Mouse (Mus musculus) heart, adult 9 months (tissue): ENCODE data around the gene Atp8b5.

ENCODE experiments used
- DNase-seq, 2 experiments: peaks; one replicate each; pipeline ENCODE4 v3.0.0; 2022; ENCODE audit warnings: low spot score in 2 of 2

Gene Atp8b5

DNA sequence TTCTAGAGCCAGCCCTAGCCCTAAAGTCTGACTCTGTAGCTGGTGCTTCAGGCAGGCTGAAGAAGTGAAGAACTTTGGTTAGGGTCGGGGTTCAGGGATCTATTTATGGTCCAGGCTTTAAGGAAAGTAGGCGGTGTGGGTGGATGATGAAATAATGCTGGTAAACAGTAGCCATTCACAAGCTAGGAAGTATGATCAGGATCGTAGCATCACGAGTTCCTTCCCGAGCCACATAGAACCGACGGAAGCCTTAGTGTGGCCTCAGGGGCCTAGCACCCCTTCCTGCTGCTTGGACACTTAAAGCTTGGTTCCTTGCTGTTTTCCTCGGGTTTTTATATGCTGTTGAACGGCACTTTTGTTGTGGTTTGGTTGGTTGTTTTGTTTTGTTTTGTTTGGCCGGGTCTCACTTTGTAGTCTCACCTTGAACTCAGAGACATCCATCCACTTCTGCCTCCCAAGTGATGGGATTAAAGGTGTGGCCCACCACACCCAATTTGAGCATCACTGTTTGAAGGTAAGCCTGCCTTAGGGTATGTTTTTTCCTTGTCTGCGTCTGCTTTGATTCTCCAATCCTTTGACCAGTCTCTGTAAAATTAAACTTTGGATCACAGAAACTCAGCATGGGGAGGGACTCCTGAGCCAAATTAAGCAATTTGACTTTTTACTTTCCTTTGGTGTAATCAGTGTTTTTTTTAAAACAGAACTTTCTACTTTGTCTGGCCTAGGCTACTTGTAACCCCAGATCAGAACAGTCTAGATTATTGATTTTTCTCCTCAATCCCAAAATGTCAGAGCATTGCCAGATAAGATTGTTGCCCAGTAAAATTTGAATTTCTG is 116.5 kb downstream of the Atp8b5 start:
- DNase-seq, result peak; percentile 59

DNA sequence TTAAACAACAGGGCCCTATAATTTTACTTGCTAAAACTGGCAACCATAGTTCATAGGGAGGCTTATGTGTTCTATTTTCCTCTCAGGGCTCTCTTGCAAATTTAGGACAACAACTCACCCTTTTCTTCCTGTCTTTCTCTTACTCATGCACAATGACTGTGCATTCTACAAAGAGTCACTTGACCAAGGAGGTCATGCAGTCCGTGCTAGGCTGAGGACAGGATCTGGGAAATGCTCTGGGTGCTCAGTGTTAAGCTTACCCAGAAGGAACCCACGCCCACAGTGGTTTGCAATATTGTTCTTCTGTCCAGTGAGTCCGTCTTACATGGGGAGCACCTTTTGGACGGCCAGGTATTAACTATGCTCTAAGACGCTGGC is 117.1 kb downstream of the Atp8b5 start:
- peak in 1 of 2 experiments; percentile 55 for DNase-seq

DNA sequence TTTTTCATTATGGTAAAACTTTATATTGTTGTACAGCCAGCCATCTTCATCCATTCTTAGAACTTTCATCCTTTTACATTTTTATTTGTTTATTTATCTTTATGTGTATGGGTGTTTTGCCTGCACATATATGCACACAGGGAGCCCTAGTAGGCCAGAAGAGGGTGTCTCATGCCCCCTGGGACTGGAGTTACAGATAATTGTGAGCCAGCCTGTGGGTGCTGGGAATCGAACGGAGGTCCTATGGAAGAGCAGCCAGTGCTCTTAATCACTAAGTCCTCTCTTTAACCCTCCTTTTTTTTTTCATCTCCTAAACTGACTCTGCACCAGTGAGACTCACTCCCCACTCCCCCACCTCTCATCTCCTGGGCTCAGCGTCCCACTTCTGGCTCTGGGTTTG is 117.6 kb downstream of the Atp8b5 start:
- no peak for DNase-seq

DNA sequence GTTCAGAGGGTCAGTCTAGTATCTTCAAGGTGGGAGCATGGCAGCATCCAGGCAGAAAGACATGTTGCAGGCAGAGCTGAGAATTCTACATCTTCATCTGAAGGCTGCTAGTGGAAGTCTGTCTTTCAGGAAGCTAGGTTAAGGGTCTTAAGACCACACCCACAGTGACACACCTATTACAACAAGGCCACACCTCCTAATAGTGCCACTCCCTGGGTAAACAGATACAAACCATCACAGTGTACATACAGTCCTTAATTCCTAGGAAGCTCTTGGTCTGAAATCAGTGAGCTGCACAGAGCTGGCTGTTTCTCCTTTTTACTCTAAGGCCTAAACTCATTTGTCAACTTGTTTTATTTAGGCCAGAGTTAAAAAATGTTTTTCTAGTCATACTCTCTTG is 120.0 kb downstream of the Atp8b5 start:
- DNase-seq, result no peak

DNA sequence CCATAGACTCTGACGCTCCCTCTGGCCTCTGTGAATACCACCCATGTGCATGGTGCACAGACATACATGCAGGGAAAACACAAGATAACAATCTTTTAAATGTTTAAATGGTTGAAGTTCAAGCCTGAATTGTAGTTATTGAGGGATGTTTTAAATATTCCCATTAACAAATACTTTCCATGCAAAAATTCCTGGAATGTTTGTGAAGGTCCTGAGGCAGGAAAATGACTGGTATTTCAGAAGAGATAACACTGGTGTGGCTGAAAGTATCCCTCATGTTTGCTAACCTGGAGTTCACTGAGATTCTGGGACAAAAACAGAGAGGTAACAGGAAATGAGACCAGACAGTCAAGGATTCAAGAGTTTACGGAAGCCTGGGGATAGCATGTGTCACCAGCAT is 122.4 kb downstream of the Atp8b5 start:
- no peak for DNase-seq

DNA sequence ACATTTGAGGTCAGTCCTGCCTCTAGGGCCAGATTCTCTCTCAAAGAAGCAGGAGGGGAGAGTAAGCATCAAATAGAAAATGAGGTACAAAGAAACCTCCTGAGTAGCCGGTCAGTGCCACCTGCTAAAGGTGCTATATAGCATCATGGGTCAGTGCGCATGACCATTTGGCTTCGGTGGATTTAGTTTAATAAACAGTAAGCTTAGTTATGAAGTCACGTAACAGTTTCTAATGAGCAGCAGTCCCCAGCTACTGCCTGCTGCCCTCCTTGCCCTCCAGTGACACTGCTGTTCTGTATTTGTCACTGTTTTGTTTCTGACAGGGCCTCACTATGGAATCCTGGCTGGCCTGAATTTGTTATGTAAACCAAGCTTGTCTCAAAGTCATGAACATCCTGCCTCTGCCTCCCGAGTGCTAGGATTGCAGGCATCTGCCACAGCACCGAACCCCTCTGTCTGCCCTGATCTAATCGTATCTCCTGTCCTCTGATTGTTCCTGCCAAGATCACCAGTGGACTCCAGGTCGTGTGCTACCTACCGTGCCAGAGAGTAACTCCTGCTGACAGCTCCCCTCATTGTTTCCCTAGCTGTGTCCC is 123.0 kb downstream of the Atp8b5 start:
- DNase-seq, result peak; percentile 63

DNA sequence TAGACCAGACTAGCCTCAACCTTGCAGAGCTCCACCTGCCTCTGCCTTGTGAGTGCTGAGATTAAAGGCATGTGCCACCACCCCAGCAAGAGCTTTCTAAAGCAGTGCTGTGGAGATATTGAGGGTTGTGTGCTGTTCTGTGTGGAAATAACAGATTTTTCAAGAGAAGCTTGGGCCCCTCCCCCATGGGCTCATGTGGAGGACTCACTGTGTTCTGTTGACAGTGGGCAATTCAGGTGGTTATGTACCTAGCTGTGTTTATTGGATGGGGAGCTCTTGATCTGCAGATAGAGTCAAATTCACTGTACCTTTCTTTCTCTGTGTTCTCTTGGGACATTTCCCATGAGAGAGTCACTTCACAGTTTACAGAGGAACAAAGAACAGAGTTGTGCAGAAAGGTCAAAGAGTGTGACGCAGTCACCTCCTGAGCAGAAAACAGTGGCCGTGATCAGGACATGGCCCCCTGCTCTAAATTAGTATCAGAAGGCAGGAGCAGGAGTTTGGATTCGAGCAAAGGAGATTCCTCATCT is 124.6 kb downstream of the Atp8b5 start:
- DNase-seq, result no peak

DNA sequence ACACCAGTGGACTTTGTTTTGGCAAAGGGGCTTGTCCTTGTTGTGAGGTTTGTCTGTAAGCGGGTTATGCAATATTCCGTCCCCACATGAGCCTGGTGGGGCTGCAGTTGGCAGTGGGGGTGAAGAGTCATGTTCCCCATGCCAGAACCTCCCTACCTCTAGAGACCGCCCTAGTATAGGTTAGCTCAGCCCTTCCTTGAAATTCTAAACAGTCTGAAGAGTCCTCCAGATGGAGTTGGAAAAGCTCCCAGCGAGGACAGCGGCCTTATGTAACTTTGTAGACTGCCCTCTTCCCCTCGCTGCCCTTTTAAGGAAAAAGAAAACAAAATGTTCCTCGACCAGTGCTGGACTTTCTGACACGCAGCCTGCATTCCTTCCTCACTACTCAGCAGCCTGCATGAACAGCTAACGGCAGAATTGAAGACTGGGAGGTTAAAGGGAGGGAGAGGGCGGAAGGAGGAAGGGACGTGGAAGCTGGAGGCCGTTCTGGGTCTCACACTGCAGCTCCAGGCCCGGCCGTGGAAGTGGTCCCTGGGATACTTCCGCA is 127.5 kb downstream of the Atp8b5 start:
- DNase-seq, result peak; percentile 91 to 95

DNA sequence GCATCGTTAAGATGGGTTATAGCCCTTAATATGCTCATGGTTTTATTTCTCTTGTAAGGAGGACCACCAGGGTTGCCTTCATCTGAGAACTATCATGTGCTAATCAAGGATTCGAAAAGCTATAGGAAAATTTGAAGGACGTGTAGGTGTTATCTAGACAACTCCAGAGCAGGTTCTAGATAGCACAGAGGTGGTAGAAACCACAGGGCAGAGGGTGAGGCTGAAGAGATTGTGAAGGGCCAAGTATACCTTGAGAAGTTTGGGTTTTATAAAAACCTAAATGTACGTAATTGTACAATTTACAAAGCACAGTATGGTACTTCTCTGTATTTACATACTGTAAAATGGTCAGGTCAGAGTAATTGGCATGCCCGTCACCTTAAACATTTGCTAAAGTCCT is 128.2 kb downstream of the Atp8b5 start:
- no peak for DNase-seq

DNA sequence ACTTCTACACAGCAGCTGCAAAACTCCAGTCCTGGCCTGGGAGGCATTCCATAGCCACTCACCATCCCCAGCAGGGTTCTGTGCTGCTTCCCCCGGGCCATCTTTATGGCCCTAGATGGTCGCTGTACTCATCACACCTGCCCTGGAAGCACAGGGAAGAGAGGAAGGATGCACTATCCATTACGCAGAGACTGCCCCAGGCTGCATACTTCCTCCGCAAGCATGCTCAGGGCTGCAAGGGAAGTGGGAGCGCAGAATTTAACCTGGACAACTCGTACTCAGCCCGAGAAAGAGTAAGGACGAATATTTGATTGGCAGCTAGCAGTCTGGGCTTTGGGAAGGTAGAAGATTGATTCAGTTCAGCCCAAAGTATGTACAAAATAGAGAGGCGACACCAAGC is 128.9 kb downstream of the Atp8b5 start:
- DNase-seq, result no peak

DNA sequence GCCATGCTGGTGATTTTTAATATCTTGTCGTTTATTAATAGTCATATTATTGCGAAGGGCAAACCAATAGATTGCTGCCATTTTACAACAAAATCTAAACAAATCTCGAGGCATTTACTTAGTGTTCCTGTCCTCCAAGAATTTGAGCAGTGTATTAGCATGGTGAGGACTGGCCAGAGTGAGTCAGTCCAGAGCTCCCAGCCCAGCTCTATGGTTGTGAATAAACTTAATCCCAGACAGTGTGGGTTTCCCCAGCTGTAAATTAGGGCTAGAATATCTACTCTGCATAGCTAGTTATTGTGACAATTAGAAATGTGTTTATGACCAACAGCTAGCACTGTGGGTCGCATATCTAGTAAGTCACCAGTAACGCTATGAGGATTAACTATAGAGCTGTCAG is 129.4 kb downstream of the Atp8b5 start:
- DNase-seq, result no peak

DNA sequence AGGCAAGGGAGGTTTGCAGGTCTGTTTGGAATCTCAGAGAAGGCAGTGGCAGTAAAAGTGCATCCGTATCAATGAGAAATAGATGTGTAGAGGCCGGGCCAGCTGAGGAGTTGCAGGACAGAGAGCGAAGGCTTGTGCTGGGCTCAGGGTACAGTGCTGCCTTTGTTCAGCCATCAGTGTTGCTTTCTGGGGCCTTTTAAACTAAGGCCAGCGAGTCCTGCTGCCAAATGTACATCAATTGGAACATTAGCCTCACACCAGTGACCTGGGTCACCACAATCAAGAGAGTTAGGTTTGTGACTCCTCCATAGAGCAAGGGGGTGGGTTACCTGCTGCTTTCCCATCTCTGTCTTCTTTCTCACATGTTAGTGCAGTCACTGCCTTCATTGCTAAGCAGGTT is 131.1 kb downstream of the Atp8b5 start:
- DNase-seq, result no peak

DNA sequence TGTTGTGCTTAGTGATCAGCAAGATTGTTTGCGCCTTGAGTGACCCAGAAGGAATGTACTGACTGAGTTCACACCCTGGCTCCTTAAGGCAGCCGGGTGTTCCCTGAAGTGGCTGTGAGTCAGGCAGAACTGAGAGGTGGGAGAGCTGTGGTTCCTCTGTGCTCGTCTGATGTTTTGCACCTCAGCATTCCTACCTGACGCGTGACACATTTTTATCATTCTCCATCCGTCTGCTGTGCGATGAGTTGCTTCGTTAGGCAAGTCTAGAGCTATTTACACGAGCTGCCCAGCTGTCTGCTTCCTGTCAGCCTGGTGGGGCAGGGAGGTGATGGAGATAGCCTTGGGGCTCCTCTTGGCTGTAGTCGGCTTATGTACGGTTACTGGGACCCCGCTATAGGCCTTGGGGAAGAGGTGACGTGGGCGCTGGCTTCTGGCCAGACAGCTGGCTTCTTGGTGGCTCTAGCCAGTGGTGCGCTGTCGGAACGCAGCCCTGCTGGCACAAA is 131.9 kb downstream of the Atp8b5 start:
- peak in 1 of 2 experiments; percentile 56 for DNase-seq

DNA sequence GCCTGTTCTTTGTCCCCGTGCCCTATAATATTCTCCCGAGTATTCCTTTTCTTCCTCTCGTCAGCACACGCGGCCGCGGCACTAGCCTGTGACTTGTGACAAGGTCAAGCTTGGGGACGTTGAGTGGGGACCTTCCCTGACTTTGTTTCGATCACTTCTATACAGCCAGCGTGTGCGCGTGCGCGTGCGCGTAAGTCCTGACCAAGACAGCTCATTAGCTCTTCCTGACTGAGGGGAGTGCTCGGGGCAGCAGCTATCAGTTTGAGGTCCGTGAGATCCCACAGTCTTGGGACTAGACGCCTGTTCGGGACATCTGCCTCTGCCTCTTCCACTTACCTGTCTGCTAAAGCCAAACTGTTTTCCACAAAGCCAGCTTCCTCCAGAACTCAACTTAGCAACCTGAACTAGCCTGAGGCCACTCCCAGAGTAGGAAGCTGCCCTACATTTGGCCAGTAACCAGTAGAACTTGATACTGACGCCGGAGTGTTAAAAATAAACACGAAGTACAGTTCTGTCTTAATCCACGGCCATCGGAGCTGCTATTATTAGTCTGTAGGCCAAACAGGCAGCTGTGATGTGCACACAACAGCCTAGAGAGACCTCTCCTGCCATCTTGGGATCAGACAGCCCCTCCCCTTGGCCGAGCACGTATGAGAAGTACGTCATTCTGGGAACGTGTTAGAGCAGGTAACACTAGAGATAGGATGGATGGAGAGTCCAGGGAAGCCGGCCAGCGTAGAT is 132.6 kb downstream of the Atp8b5 start:
- peak; percentile 80 to 82 for DNase-seq

DNA sequence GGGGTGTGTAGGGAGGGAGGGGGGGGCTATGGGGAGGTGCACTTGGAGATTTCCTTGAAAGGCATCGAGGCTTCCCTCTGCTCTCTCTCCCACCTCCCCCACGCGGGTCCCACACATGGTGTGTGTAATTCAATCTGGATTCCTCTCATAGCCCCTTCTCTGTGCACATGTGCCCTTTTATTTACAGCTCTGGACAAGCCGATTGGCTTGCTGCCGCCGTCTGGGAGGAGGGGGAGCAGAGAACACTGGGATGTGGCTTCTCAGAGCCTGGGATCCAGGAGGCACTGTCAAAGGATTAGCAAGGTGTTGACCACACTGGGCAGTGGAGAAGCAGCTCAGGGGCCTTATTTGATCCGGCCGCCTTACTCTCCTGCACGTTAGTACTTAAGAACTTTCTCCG is 134.0 kb downstream of the Atp8b5 start:
- DNase-seq, result no peak

DNA sequence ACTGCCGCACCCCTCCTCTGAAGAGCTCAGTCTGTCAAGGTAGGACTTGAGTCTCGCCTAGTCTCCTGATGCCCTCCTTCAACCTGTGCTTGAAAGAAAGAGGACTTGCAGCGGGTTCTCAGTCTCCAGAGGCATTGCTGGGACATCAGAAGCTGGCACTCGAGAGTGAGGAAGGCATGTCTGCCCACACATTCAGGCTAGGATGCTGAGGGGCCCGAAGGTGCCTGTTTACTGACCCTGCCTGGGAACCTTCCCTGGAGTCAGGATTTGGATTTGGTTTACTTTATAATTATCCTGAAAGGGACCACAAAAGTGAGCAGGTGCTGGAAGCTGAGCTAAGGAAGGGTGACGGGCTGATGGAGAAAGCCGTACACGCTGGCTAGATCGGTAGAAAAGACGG is 134.5 kb downstream of the Atp8b5 start:
- no peak for DNase-seq

DNA sequence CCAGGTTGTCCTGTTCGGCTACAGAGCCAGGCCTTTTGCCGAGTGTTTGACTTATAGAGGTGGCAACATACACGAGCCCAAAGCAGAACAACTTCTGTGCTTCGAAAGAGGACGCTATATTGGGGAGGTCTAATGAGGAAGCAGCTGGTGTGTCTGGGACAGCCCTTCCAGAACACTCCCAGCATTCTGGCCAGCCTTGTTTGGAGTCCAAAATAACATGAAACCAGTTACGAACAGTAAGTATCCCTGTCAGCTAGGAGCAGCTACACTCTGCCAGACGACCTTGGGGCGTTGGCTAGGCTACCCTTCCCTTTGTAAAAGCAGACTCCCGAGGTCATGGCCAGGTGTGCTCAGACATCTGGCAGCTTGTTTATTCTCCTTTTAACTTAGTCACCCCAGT is 135.3 kb downstream of the Atp8b5 start:
- peak in 1 of 2 experiments; percentile 73 for DNase-seq

DNA sequence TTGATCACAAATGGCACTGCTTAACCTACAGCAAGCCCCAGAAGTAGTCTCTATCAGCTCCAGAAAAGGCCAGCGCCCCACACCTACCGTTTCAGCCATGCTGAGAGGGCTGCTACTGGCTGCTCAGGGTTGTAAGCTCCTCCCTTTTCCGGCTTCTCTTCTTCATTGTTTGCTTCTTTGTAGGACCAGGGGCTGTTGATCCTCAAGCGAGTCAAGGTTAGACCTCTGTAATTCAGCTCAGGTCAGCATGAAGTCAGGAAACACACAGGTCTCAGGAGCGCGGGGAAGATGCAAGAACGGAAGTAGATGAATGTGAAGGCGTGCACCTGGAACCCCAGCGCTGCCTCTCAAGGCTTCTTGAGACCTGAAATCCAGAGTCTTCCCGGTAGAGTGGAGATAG is 137.7 kb downstream of the Atp8b5 start:
- no peak for DNase-seq

DNA sequence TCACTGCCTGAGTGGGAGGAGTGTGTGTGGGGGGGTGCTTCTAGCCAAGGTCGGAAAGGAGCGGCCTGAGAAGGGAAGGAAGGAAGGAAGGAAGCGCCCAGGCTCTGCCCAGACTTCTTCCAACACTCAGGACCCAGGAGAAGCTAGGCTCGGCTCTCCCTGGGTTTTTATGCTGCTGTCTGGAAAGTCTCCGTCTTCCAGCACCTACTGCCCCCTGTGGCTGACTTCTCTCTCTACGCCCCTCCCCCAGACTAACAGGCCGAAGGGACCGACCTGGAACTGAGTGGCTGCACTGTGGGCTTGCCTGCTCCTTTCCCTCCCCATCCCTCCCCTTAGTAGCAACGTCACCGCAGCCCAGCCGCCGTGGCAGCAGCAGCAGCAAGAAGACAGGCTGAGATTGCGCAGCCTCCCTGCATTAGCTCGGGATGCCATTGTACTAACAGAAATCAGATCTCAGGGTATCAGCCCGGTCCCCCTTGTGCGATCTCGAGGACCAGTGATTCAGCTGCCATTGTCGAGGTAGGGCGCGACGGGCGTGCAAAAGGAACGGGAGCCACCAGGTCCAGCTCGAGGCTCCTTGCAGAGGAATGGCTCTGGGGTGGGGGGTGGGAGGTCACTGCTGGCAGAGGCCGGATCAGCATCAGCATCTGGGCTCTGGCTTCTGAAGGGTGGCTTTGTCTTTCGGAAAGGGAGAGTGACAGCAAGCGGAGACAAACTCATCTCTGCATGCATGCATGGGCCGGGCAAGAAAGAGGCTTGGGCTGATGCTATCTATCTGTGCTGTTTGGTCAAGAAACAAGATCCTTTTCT is 139.4 kb downstream of the Atp8b5 start:
- DNase-seq, result peak; percentile 84 to 92

DNA sequence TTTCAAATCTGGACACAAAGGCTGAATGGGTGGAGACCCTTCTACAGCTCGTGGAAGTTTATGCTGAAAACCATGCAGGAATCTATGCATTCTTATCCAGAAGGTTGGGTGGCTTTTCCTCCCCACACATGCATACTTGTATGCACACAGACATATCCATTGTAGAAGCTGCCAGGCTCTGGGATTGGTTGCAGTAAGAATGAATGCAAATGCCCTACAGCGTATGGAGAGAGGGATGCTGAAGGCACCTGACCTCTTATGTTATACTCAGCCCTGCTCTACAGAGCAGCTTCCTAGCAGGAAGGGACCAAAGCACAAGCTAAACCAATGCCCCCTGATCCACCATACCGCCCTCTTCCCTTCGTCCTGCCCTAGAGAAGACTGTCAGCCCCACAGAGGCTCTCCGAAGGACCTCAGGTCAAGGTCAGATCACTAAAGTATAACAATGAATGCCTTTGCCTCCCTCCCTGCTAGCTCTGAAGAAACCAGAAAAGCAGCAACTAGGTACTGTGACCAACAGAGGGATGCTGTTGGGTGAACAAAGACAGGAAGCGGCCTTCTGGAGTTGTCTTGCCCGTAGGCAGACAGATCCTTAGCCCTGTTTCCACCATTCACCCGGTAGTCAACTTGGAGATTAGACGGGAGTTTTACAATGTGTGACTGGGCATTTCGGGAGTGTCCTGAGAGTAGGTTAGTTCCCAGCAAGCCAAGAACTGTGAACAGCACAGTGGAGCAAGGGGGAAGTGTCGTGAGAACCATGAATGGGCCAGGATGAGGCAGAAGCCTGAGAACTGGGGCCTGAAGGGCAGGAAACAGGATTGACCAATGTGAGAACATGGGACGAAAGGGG is 140.3 kb downstream of the Atp8b5 start:
- DNase-seq, result no peak
